Mouse (Mus musculus): ENCODE measurements around the gene Cdr2l. TPM values are rescaled to one million over a fixed set of nuclear protein-coding genes. Genes with fewer than 3 reads are reported as not detected.
A peak's percentile ranks its signal among the peaks of the same experiment; 100 is the strongest.

The Cdr2l gene
- 0.05 TPM in 1 of 2 replicates, not detected in the other for total RNA-seq (2017)

DNA sequence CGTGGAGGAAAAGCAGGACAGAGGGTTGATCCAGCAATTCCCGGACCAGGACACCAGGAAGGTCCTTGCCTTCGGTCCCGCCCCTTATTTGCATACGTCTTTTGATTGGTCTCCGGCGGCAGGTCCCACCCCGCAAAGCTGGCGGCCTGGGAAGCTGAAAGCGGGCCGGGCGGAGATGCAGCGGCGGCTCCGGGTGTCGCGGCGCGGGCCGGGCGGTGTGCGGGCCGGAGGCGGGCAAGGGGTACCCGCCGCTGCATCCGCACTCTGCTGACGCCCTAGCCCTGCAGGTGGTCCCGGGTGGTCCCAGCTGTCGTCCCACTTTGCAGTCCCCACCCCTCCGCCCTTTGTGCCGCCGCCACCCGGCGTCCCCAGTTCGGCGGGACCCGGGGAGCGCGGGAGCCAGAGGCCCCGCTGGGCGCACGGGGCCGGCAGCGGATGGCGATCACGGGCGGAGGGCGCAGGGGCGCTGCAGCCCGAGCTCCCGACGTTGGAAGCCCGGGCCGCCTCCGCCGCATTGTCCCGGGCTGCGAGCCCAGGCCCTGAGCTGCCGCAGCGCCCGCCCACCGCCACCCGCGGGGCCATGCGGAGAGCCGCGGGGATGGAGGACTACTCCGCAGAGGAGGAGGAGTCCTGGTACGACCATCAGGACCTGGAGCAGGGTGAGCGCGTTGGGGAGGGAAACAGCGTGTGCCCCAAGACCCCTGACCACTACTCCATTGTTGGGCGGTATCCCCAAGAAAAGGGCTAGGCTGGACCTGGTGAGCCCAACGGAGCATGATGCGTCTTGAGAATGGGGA is at the start of gene Cdr2l:
TSS of gene Cdr2l (plus strand) at position 174 of the 797 bp plus-strand sequence.
- ATAC-seq (replicated peaks in 1 of 2; ENCODE audit: insufficient read depth in 1 of 2, low FRiP score in 2 of 2, low TSS enrichment in 1 of 2, low read depth in 1 of 2, poor library complexity in 2 of 2, severe bottlenecking in 2 of 2), result 0 out of 4 replicates have a peak, but pooled peaks of 1 of the 2 experiments have one; percentile 40

DNA sequence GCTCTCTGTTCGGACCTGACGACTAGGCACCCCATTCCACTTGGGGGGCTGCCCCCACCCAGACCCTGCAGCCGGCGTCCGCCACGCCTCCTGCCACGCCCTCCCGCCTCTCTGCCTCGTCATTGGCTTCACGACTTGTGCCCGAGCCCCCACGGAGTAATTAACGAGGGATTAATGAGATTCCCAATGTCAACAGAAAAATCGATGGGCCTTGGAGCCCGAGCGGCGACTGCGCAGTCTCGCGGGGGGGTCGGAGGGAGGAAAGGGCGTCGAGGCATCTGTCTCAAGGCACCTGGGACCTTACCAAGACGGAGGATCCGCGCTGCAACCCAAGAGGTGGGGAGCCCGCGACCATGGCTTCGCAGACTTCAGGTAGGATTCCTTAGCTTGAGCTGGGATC is 47.2 kb upstream of the Cdr2l start, which contains the start of gene Otop3:
TSS of gene Otop3 (plus strand) at position 201 of the 400 bp plus-strand sequence.
- no peak for ATAC-seq (replicated peaks in 1 of 2; ENCODE audit: insufficient read depth in 1 of 2, low FRiP score in 2 of 2, low TSS enrichment in 1 of 2, low read depth in 1 of 2, poor library complexity in 2 of 2, severe bottlenecking in 2 of 2)

DNA sequence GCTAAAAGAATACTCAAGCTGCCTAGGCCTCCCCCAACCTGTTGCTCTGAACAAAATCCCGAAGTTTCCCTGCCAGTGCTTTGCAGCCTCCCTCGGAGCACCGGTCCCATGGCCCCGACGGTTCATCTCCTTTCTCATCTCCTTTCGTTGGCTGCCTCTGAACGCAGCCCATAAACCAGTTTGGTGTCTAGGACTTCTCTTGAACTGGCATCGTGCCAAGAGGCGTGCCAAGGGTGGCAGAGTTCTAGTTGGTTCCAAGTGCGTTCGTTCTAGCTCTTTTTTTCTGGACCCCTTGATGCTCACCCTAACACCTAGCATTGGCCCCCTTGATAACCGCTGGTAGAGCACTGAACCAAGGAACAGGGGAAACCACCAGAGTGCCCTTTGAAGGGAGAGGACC is 46.5 kb upstream of the Cdr2l start:
- ATAC-seq (replicated peaks in 1 of 2; ENCODE audit: insufficient read depth in 1 of 2, low FRiP score in 2 of 2, low TSS enrichment in 1 of 2, low read depth in 1 of 2, poor library complexity in 2 of 2, severe bottlenecking in 2 of 2), result no peak

DNA sequence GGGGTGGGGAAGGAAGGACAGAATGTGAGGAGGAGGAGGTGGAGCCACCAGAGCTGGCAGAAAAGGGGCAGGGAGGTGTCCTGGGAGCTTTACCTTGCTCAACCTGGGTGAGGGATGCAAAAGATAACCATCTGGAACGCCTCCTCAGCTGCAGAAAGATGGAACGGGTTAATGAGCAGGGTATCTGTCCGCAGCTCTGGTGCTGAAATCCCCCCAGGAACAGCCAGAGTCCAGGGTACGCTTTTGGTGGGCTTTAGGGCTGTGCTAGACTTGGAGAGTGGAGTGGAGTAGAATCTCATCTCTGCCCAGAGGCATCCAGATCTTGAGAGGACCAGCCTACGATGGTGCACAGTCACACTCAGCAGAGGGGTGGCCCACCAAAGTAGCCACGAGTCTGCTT is 45.6 kb upstream of the Cdr2l start:
- ATAC-seq (replicated peaks in 1 of 2; ENCODE audit: insufficient read depth in 1 of 2, low FRiP score in 2 of 2, low TSS enrichment in 1 of 2, low read depth in 1 of 2, poor library complexity in 2 of 2, severe bottlenecking in 2 of 2), result no peak

DNA sequence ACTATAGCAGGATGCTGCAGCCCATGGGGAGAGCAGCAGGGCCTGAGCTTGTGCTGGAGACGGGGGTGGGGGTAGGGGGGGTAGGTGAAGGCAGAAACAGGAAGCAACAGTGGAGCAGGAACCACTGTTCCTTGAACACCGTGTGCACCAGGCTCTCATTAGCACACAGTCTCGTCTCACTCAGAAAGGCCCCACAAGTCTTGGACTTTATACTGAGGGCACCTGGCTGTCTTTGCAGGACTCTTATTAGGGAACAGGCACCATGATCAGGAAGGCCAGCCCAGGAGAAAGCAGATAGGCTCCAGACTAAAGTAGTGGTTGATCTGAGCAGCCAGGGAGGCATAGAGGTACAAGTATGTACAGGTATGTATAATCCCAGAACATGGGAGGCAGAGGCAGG is 44.4 kb upstream of the Cdr2l start:
- no peak for ATAC-seq (replicated peaks in 1 of 2; ENCODE audit: insufficient read depth in 1 of 2, low FRiP score in 2 of 2, low TSS enrichment in 1 of 2, low read depth in 1 of 2, poor library complexity in 2 of 2, severe bottlenecking in 2 of 2)

DNA sequence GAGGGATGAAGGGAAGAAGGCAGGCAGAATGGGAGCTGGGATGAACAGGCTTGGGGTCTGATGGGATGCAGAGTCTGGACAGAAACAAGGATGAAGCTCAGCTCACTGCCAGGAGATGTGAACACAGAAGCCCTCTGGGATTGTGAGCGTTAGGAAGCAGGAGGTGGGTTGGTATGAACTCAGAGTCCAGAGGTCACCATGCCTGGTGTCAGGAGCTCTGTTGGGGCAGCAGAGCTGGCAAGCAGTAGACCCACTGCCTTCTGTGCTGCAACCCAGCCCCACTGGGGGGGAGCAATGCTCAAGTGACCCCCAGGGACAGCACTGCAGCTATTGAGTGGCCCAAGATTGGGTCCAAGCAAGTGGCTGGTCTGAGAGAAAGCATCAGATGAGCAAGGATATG is 43.9 kb upstream of the Cdr2l start:
- no peak for ATAC-seq (replicated peaks in 1 of 2; ENCODE audit: insufficient read depth in 1 of 2, low FRiP score in 2 of 2, low TSS enrichment in 1 of 2, low read depth in 1 of 2, poor library complexity in 2 of 2, severe bottlenecking in 2 of 2)

DNA sequence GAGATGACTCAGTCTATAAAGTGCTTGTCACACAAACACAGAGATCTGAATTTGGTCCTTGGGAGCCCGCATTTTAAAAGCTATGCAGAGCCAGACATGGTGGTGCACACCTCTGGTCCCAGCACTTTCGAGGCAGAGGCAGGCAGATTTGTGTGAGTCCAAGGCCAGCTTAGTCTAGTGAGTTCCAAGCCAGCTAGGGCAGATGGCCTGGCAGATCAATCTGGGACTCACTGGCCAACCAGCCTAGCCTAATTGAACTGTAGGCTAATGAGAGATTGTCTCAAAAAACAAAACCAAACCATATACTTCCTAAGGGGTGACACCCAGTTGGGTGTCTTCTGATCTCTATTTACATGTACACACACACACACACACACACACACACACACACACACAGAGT is 40.5 kb upstream of the Cdr2l start:
- ATAC-seq (replicated peaks in 1 of 2; ENCODE audit: insufficient read depth in 1 of 2, low FRiP score in 2 of 2, low TSS enrichment in 1 of 2, low read depth in 1 of 2, poor library complexity in 2 of 2, severe bottlenecking in 2 of 2), result no peak

DNA sequence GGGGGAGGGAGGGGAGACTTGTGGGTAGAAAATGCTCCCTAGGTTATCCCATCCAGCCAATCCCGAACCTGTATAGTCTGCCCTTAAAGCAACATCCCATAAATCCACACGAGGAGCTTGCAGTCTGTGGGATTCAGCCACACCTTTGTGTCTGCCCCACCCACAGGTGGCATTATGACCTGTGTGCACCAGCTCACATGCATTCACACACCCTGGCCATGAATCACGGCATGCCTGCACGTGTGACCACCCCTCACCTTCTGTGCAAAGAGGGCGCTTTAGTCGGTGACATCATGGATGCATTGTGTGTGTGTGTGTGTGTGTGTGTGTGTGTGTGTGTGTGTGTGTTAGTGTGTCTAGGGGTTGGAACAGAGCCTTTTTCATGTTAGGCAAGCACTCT is 39.9 kb upstream of the Cdr2l start:
- no peak for ATAC-seq (replicated peaks in 1 of 2; ENCODE audit: insufficient read depth in 1 of 2, low FRiP score in 2 of 2, low TSS enrichment in 1 of 2, low read depth in 1 of 2, poor library complexity in 2 of 2, severe bottlenecking in 2 of 2)

DNA sequence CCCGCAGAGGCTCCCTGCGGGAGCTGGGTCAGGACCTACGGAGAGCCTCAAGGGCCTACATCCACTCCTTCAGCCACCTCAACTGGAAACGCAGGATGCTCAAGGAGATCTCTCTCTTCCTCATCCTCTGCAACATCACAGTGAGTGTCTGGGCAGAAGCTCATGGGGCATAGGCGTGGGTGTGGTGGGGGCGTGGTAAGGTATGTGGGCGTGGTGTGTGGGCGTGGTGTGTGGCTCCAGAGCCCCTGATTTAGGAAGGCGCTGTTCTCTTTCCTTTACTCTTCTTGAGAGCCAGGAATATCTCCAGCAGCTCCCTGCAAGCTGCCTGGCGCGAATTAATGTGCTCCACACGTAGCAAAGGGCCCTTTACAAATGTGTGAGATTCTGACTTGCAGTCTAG is 36.7 kb upstream of the Cdr2l start:
- ATAC-seq (replicated peaks in 1 of 2; ENCODE audit: insufficient read depth in 1 of 2, low FRiP score in 2 of 2, low TSS enrichment in 1 of 2, low read depth in 1 of 2, poor library complexity in 2 of 2, severe bottlenecking in 2 of 2), result no peak

DNA sequence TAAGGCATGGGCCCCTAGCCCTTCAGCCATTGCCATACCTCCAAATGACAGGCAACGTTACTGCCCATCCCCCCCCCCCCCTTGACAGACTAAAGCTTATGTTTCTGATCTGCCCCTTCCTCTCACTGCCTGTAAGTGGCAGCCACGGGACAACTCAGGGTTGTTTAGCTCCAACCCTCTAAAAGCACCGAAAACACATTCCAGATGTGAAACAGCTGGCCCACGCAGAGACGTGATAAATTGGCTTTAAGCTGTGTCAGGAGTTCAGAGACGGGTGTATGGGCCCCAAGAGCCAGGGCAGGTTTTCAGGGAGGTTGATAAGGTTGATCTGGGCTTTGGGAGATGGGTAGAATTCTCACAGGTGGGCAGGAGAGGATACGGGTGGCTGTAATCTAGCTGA is 36.2 kb upstream of the Cdr2l start:
- ATAC-seq (replicated peaks in 1 of 2; ENCODE audit: insufficient read depth in 1 of 2, low FRiP score in 2 of 2, low TSS enrichment in 1 of 2, low read depth in 1 of 2, poor library complexity in 2 of 2, severe bottlenecking in 2 of 2), result no peak

DNA sequence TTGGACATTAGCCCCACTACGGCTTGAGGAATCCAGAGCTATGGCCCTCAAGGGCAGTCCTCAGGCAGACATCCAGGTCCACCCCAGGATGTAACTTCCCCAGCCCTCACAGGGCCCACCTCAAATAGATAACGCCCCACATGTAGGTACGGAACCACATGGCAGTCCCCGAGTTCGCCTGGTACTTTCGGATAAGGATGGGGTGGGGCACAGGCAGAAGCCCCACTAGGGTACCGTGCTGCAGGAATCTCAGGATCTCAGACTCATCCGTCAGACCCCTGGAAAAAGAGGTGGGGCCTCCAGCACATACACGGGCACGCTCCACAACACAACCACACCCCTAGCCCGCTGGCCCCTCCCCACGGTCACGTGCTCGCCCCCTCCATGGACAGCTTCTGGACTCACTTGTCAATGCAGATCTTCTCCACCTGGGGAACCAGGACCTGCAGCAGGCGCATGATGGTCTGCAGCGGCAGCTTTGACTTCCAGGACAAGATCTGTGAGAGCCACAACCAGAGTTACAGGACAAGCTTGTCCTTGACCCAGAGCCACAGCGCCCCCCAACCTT is 33.0 kb upstream of the Cdr2l start:
- no peak for ATAC-seq (replicated peaks in 1 of 2; ENCODE audit: insufficient read depth in 1 of 2, low FRiP score in 2 of 2, low TSS enrichment in 1 of 2, low read depth in 1 of 2, poor library complexity in 2 of 2, severe bottlenecking in 2 of 2)

DNA sequence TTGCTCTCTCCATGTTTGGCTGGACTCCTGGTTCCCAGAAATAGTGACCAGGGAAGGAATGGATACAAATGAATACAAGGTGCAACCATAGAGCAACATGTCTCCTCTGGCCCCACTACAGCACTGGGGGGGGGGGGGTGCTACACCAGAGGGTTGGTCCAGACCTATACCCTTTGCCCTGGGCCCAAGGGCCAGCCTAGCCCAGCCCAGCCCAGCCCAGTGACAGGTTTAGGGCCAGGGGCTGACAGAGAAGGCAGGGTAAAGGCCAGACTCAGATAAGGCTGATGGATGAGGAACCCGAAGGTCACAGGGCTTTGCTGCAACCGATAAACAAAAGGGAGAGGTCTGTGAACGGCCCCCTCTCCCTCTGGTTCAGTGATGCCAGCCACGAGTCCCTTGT is 31.7 kb upstream of the Cdr2l start:
- ATAC-seq (replicated peaks in 1 of 2; ENCODE audit: insufficient read depth in 1 of 2, low FRiP score in 2 of 2, low TSS enrichment in 1 of 2, low read depth in 1 of 2, poor library complexity in 2 of 2, severe bottlenecking in 2 of 2), result no peak

DNA sequence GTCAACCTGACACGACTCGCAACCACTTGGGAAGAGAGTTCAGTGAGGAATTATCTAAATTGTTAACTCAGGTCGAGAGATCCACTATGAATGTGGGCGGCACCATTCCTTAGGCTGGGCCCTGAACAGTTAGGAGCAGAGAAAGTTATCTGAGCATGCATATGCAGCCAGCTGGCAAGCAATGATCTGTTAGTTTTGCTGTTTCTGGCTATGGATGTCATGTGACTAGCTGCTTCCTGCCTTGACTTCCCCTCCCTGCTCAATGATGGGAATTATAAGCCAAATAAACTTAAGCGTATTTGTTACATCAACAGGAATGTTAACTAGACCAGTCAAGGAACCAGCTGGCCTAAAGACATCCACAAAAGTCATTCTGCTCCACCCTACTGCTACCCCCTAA is 28.3 kb upstream of the Cdr2l start:
- no peak for ATAC-seq (replicated peaks in 1 of 2; ENCODE audit: insufficient read depth in 1 of 2, low FRiP score in 2 of 2, low TSS enrichment in 1 of 2, low read depth in 1 of 2, poor library complexity in 2 of 2, severe bottlenecking in 2 of 2)

DNA sequence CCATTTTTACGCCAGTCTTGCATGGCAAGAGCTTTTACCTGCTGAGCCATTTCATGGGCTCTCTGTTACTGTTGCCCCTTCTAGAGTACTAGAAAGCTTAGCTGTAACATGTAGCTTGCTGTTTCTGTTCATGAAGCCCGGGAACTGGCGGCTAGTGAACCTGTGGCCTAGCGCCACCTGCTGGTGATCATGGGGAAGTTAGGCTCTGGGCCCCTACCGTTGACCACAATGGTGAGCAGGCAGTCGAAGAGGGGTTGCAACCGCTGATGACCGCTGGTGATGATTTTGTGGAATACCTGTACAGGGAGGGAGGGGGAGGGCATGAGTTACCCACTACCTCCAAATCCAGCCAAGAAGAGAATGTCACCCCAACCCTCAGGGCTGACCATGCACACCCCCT is 27.5 kb upstream of the Cdr2l start:
- peak; percentile 59 to 75; a peak in 3 of 4 replicates for ATAC-seq (replicated peaks in 1 of 2; ENCODE audit: insufficient read depth in 1 of 2, low FRiP score in 2 of 2, low TSS enrichment in 1 of 2, low read depth in 1 of 2, poor library complexity in 2 of 2, severe bottlenecking in 2 of 2)

DNA sequence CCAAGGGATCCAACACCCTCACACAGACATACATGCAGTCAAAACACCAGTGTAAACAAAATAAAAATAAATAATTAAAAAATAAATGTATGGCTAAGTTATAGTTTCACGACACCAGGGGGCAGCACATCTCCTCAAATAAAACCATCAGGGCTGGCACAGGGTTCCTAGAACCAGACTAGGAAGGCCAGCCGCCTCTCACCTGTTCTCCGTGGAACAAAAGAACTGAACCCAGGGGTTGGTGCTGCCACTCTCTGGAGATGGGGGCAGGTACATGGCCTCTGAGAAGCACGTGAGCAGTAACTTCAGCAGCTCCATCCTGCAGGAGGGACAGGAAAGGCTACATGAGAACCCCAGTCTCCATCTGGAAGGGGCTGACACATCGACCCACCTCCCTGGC is 23.2 kb upstream of the Cdr2l start:
- peak; percentile 22 to 57; a peak in 2 of 4 replicates for ATAC-seq (replicated peaks in 1 of 2; ENCODE audit: insufficient read depth in 1 of 2, low FRiP score in 2 of 2, low TSS enrichment in 1 of 2, low read depth in 1 of 2, poor library complexity in 2 of 2, severe bottlenecking in 2 of 2)

DNA sequence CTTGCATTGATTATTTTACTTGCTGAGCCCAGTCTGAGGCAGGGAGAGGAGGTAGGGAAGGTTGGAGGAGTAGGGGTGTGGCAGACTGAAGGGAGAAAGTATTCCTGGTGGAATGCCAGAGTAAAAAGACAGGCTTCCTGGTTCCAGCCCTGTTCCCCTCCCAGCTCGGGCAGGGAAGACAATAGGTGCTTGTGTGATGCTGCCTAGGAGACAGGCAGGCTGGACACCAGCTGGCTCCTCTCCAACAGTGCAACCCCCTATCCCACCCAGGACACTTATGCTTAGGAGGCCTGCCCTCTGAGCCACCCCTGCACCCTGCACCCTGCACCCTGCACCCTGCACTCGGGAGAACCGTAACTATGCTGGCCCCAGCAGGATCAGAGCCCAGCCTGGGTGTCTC is 22.4 kb upstream of the Cdr2l start:
- no peak for ATAC-seq (replicated peaks in 1 of 2; ENCODE audit: insufficient read depth in 1 of 2, low FRiP score in 2 of 2, low TSS enrichment in 1 of 2, low read depth in 1 of 2, poor library complexity in 2 of 2, severe bottlenecking in 2 of 2)

DNA sequence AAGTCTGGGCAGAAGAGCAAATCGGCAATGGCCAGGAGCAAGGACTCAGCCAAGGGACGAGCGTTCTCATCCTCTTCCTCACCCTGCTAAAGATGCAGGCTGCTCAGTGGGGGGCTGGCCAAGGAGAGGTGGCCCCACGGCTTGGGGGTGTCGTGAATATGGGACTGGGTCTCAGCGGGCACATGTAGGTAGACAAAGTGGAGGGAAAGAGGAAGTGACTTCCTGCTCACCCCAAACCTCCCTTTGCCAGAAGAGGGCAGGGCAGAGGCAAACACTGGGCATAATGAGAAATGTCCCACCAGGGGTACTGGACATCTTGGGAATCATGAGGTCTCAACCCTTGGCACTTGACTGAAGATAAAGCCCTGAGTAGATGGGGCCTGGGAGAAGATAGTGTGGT is 22.0 kb upstream of the Cdr2l start:
- peak; percentile 47 to 55; a peak in 3 of 4 replicates for ATAC-seq (replicated peaks in 1 of 2; ENCODE audit: insufficient read depth in 1 of 2, low FRiP score in 2 of 2, low TSS enrichment in 1 of 2, low read depth in 1 of 2, poor library complexity in 2 of 2, severe bottlenecking in 2 of 2)

DNA sequence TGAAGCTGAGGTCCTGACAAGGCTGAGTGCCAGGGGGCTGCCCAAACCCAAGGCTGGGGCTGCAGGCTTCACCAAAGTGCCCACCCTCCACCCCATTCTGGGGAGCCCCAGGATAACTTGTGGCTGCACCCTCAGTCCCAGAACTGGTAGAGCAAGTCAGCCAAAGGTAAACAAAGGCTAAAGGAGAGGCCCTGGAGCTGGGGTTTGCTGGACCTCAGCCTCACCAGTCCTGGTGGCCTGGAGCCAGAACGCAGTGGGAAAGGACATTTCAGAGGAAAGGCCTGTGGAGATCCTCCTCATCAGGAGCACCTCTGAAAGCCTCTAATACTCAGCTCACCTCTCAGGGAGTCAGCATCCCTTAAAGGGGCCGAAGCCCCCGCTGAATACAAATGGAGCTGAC is 17.6 kb upstream of the Cdr2l start:
- no peak for ATAC-seq (replicated peaks in 1 of 2; ENCODE audit: insufficient read depth in 1 of 2, low FRiP score in 2 of 2, low TSS enrichment in 1 of 2, low read depth in 1 of 2, poor library complexity in 2 of 2, severe bottlenecking in 2 of 2)
